Mouse (Mus musculus): ENCODE data around the gene Ndufa12.

- TF ChIP-seq CTCF (IDR thresholded peaks at IDR 0.05 in 2 of 3, conservative IDR thresholded peaks at IDR 0.05 in 1 of 3; ENCODE audit: control insufficient read depth in 1 of 3, insufficient read depth in 1 of 3, low read depth in 2 of 3, low read length in 3 of 3, poor library complexity in 1 of 3, severe bottlenecking in 1 of 3) (peak; percentile 17 to 60 (median 18); a peak in 3 of 6 replicates), EP300 (IDR thresholded peaks at IDR 0.05; ENCODE audit: low read depth in 1 of 2, low read length in 2 of 2) (no peak), ELF1 (IDR thresholded peaks at IDR 0.05; ENCODE audit: low read depth, low read length) (no peak), POLR2A (IDR thresholded peaks at IDR 0.05; ENCODE audit: control insufficient read depth in 1 of 2, insufficient read depth in 1 of 2, low read depth in 1 of 2, low read length in 2 of 2, poor library complexity in 1 of 2) (no peak), BHLHE40 (IDR thresholded peaks at IDR 0.05; ENCODE audit: borderline replicate concordance, low read depth, low read length) (no peak), SMC3 (IDR thresholded peaks at IDR 0.05; ENCODE audit: low read depth, low read length) (peak; percentile 71)
These were observed 26.7 kb downstream of the Ndufa12 start for GRCm38 (mm10) chr10:94225026-94225750.

Measured in MEL (cell line).